27 mouse cellular contexts compared by ENCODE assay signal in the genomic region with DNA sequence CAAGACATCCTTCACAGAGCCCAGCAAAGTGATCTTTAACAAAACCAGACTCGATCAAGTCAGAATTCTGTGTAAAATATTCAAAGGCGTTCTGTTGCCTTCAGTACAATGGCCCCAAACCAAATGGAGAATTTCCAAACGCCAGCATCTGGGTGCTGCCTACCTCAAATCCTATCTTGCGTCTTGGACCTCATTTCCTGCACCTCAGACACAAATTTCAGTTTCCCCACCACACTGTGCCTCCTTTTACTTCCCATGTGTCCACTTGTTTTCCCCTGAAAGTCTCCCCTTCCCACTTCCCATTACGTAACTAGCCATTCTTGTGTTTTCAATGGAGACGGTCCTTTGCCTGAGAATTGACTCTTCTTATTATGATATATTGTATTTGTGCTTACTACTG. TPM values are rescaled to one million over a fixed set of nuclear protein-coding genes. Genes with fewer than 3 reads are reported as not detected.
A peak's percentile ranks its signal among the peaks of the same experiment; 100 is the strongest.
DNase-seq lines count a peak whose midpoint lies in the region; ATAC-seq and TF ChIP-seq lines count a peak whose summit lies in the region.
"Had no signal": no experiment of that assay in that cellular context is flagged by ENCODE, and none has a peak within 500 bp of the region (broad histone marks: within the 10 kb centered on the region; RNA-seq: fewer than 3 reads in every experiment).

No protein-coding gene starts in this region.

- dilution Hi-C loops in CH12.LX (cut with MboI; ENCODE audit: extremely low pct_ligation_motif_present, extremely low pct_unique_long_range_greater_than_20kb, low sequenced_read_pairs) = no loop called here

- 87% methylated on average over 6 of the region's 6 CpGs for WGBS in heart, embryonic 13.5 days
- WGBS in liver, embryonic 13.5 days (ENCODE audit: insufficient replicate concordance) = 83% methylated on average over 6 of the region's 6 CpGs
- 80% methylated on average over 6 of the region's 6 CpGs for WGBS in liver, embryonic 16.5 days (ENCODE audit: insufficient replicate concordance)

- peak overlapping the region; percentile 70; the same call in 1 of the 2 replicates for H3K4me2 ChIP-seq in heart, embryonic 13.5 days
- H3K4me2 ChIP-seq in liver, embryonic 13.5 days = peak overlapping the region; percentile 64
- no peak overlapping the region for H3K4me2 ChIP-seq in CH12.LX (ENCODE audit: insufficient read depth, low read depth, poor library complexity, severe bottlenecking)
- H3K4me2 ChIP-seq in liver, embryonic 16.5 days (ENCODE audit: low read depth, low read length) = peak overlapping the region; percentile 81; the same call in 1 of the 2 replicates

- no peak for ATAC-seq in heart, embryonic 13.5 days (ENCODE audit: extremely low read depth, insufficient number of reproducible peaks, low FRiP score, low TSS enrichment)
- no peak for ATAC-seq in liver, embryonic 13.5 days (ENCODE audit: low read depth)
- no peak for ATAC-seq in liver, embryonic 16.5 days (ENCODE audit: low read depth)

- no peak overlapping the region for H3K27ac ChIP-seq in heart, embryonic 13.5 days (replicated peaks)
- peak overlapping the region; percentile 76 for H3K27ac ChIP-seq in liver, embryonic 13.5 days
- H3K27ac ChIP-seq in CH12.LX (ENCODE audit: insufficient read depth, low read depth) = no peak overlapping the region
- H3K27ac ChIP-seq in liver, embryonic 16.5 days (ENCODE audit: low read length) = 0 out of 2 replicates have a peak overlapping the region, but pooled peaks have one; percentile 83

- in situ Hi-C loops in CH12.LX (cut with MboI; ENCODE audit: low pct_ligation_motif_present, low pct_unique_long_range_greater_than_20kb, low sequenced_read_pairs) = no loop called here

- H3K36me3 ChIP-seq in heart, embryonic 13.5 days = peaks cover 16% of the 10 kb centered on the region
- peaks cover 33% of the 10 kb centered on the region for H3K36me3 ChIP-seq in liver, embryonic 13.5 days
- H3K36me3 ChIP-seq in CH12.LX (replicated peaks in 1 of 2; ENCODE audit: control insufficient read depth in 1 of 2, insufficient read depth in 1 of 2, low read length in 1 of 2) = peaks cover 8 to 35% of the 10 kb centered on the region in 2 experiments
- peaks cover 11% of the 10 kb centered on the region for H3K36me3 ChIP-seq in liver, embryonic 16.5 days (ENCODE audit: control insufficient read depth, insufficient read depth)

- no peak for TF ChIP-seq CTCF in CH12.LX (conservative IDR thresholded peaks at IDR 0.05 in 1 of 2, IDR thresholded peaks at IDR 0.05 in 1 of 2; ENCODE audit: low read depth in 2 of 2, low read length in 2 of 2)

- H3K27me3 ChIP-seq in heart, embryonic 13.5 days (replicated peaks) = no peaks in the 10 kb centered on the region
- H3K27me3 ChIP-seq in liver, embryonic 13.5 days = no peaks in the 10 kb centered on the region
- no peaks in the 10 kb centered on the region for H3K27me3 ChIP-seq in CH12.LX (replicated peaks)
- no peaks in the 10 kb centered on the region for H3K27me3 ChIP-seq in liver, embryonic 16.5 days (ENCODE audit: control insufficient read depth, insufficient read depth, low read depth, low read length)
- H3K27me3 ChIP-seq: heart, embryonic 12.5 days; megakaryocyte, embryonic 14.5 days; neural tube, embryonic 15.5 days; stomach, embryonic 15.5 days had no signal

- no peak overlapping the region for H3K4me3 ChIP-seq in heart, embryonic 13.5 days
- no peak overlapping the region for H3K4me3 ChIP-seq in liver, embryonic 13.5 days (replicated peaks)
- no peak overlapping the region for H3K4me3 ChIP-seq in CH12.LX (replicated peaks in 1 of 3; ENCODE audit: low read depth in 2 of 3, low read length in 2 of 3, poor library complexity in 1 of 3)
- no peak overlapping the region for H3K4me3 ChIP-seq in liver, embryonic 16.5 days (ENCODE audit: low read depth, low read length)

- no peak for TF ChIP-seq EP300 in CH12.LX (IDR thresholded peaks at IDR 0.05; ENCODE audit: low read length)

- H3K4me1 ChIP-seq in heart, embryonic 13.5 days = peaks cover 28% of the 10 kb centered on the region
- H3K4me1 ChIP-seq in liver, embryonic 13.5 days (replicated peaks) = peaks cover 59% of the 10 kb centered on the region
- peaks cover 3 to 37% of the 10 kb centered on the region in 2 experiments; a peak in 3 of 4 replicates for H3K4me1 ChIP-seq in CH12.LX (ENCODE audit: control insufficient read depth in 1 of 2, insufficient read depth in 2 of 2)
- peaks cover 23% of the 10 kb centered on the region for H3K4me1 ChIP-seq in liver, embryonic 16.5 days (ENCODE audit: control insufficient read depth, low read depth, low read length)

- no peak overlapping the region for H3K9ac ChIP-seq in heart, embryonic 13.5 days
- no peak overlapping the region for H3K9ac ChIP-seq in liver, embryonic 13.5 days
- H3K9ac ChIP-seq in CH12.LX (ENCODE audit: insufficient read depth, low read depth) = no peak overlapping the region
- no peak overlapping the region for H3K9ac ChIP-seq in liver, embryonic 16.5 days (ENCODE audit: low read depth, low read length)
- H3K9ac ChIP-seq: forebrain, postnatal 0 days; heart, embryonic 12.5 days; limb, embryonic 12.5 days; midbrain, embryonic 13.5 days; neural tube, embryonic 15.5 days had no signal

- peaks cover 25% of the 10 kb centered on the region for H3K79me2 ChIP-seq in CH12.LX (replicated peaks; ENCODE audit: control insufficient read depth, extremely low read depth, insufficient read depth, poor library complexity, severe bottlenecking)

- no peak for DNase-seq in heart, postnatal 4 days
- no peak for DNase-seq in liver, embryonic 13.5 days
- DNase-seq in liver = no peak
- no peak for DNase-seq in CH12.LX (ENCODE audit: extremely low read depth)
- DNase-seq in retina, postnatal 1 day = no peak
- DNase-seq: adrenal gland, adult 8-10 months; cerebellum, postnatal 10 days; forebrain, postnatal 0 days; gastrocnemius, postnatal 10 days; heart, adult 18-20 months; heart, postnatal 10 days; kidney, adult 8-10 months; kidney, postnatal 14 days; lung, adult 18-20 months; right cerebral cortex, postnatal 25 days had no signal

- no peak for TF ChIP-seq RAD21 in CH12.LX (IDR thresholded peaks at IDR 0.05; ENCODE audit: low read depth, low read length)

- TF ChIP-seq POLR2A in CH12.LX (IDR thresholded peaks at IDR 0.05; ENCODE audit: low read depth, low read length) = no peak

- no peaks in the 10 kb centered on the region for H3K9me3 ChIP-seq in heart, embryonic 13.5 days
- H3K9me3 ChIP-seq in liver, embryonic 13.5 days (replicated peaks) = no peaks in the 10 kb centered on the region
- no peaks in the 10 kb centered on the region for H3K9me3 ChIP-seq in CH12.LX (replicated peaks; ENCODE audit: low read length)
- H3K9me3 ChIP-seq in liver, embryonic 16.5 days (replicated peaks; ENCODE audit: control insufficient read depth, low read length) = no peaks in the 10 kb centered on the region
- H3K9me3 ChIP-seq: embryonic facial prominence, embryonic 13.5 days; forebrain, embryonic 12.5 days; G1E; heart, embryonic 12.5 days; limb, embryonic 12.5 days; megakaryocyte, embryonic 14.5 days; midbrain, embryonic 13.5 days; neural tube, embryonic 15.5 days; stomach, embryonic 15.5 days had no signal

TF ChIP-seq in CH12.LX, 34 proteins besides CTCF, POLR2A, EP300 and RAD21 (continues in another document):
- no peak for TF ChIP-seq POLR2AphosphoS2 (IDR thresholded peaks at IDR 0.05; ENCODE audit: low read depth, low read length)
- TF ChIP-seq IRF4 (IDR thresholded peaks at IDR 0.05; ENCODE audit: low read depth, low read length) = no peak
- no peak for TF ChIP-seq MXI1 (IDR thresholded peaks at IDR 0.05; ENCODE audit: low read depth, low read length)

RNA-seq across cellular contexts. Expression of a gene that starts 1.1 kb away (rescaled TPM):
- polyA plus RNA-seq in heart, embryonic 13.5 days (2015; fragmentation: Nextera tagmentation; extraction: Ambion mirVana) = 14.9 and 16.0 TPM in 2 replicates
- 10 to 100 TPM; 15.4 to 16.3 TPM for total RNA-seq in heart, postnatal 4 days (2021)
- 11.4 and 11.5 TPM in 2 replicates for polyA plus RNA-seq in liver, embryonic 13.5 days (2015; fragmentation: Nextera tagmentation; extraction: Ambion mirVana)
- total RNA-seq in CH12.LX (2012; rRNA removed) (16.5 and 16.6 TPM in 2 replicates), CH12.LX (2014; rRNA removed) (13.6 and 14.0 TPM in 2 replicates)
- polyA plus RNA-seq in CH12.LX (2012; ENCODE audit: insufficient read length, low read depth) = 18.9 and 22.3 TPM in 2 replicates
- polyA plus RNA-seq in liver, embryonic 16.5 days (2015; fragmentation: Nextera tagmentation; extraction: Ambion mirVana) = 10.1 and 12.6 TPM in 2 replicates

RNA-seq across cellular contexts. Expression of a gene that starts 13.6 kb away (rescaled TPM):
- 7.1 TPM in 2 replicates for polyA plus RNA-seq in heart, embryonic 13.5 days (2015; fragmentation: Nextera tagmentation; extraction: Ambion mirVana)
- 10 to 100 TPM; 16.3 to 16.5 TPM for total RNA-seq in heart, postnatal 4 days (2021)
- polyA plus RNA-seq in liver, embryonic 13.5 days (2015; fragmentation: Nextera tagmentation; extraction: Ambion mirVana) = 6.4 and 8.2 TPM in 2 replicates
- total RNA-seq in CH12.LX (2012; rRNA removed) (7.2 TPM in 2 replicates), CH12.LX (2014; rRNA removed) (2.5 and 2.9 TPM in 2 replicates)
- polyA plus RNA-seq in CH12.LX (2012; ENCODE audit: insufficient read length, low read depth) = 7.3 and 8.6 TPM in 2 replicates
- polyA plus RNA-seq in liver, embryonic 16.5 days (2015; fragmentation: Nextera tagmentation; extraction: Ambion mirVana) = 7.8 and 9.1 TPM in 2 replicates

RNA-seq across cellular contexts. Expression of a gene that starts 18.1 kb away (rescaled TPM):
- polyA plus RNA-seq in heart, embryonic 13.5 days (2015; fragmentation: Nextera tagmentation; extraction: Ambion mirVana) = 2.1 and 3.5 TPM in 2 replicates
- total RNA-seq in heart, postnatal 4 days (2021) = 1 to 10 TPM; 1.2 to 1.5 TPM
- 11.1 and 13.0 TPM in 2 replicates for polyA plus RNA-seq in liver, embryonic 13.5 days (2015; fragmentation: Nextera tagmentation; extraction: Ambion mirVana)
- total RNA-seq in CH12.LX (2012; rRNA removed) = 0.38 and 0.72 TPM in 2 replicates
- 0.23 TPM in 2 replicates for total RNA-seq in CH12.LX (2014; rRNA removed)
- 0.82 and 1.1 TPM in 2 replicates for polyA plus RNA-seq in CH12.LX (2012; ENCODE audit: insufficient read length, low read depth)
- 16.0 and 17.9 TPM in 2 replicates for polyA plus RNA-seq in liver, embryonic 16.5 days (2015; fragmentation: Nextera tagmentation; extraction: Ambion mirVana)
- total RNA-seq: monocyte, adult 5-6 weeks had no signal

RNA-seq across cellular contexts. Expression of a gene that starts 19.3 kb away (rescaled TPM):
- polyA plus RNA-seq in heart, embryonic 13.5 days (2015; fragmentation: Nextera tagmentation; extraction: Ambion mirVana) = 33.4 and 34.4 TPM in 2 replicates
- 10 to 100 TPM; 24.1 to 25.0 TPM for total RNA-seq in heart, postnatal 4 days (2021)
- 20.7 and 23.0 TPM in 2 replicates for polyA plus RNA-seq in liver, embryonic 13.5 days (2015; fragmentation: Nextera tagmentation; extraction: Ambion mirVana)
- total RNA-seq in CH12.LX (2012; rRNA removed) (15.8 and 16.2 TPM in 2 replicates), CH12.LX (2014; rRNA removed) (6.4 and 8.5 TPM in 2 replicates)
- polyA plus RNA-seq in CH12.LX (2012; ENCODE audit: insufficient read length, low read depth) = 31.5 and 41.7 TPM in 2 replicates
- 17.5 and 20.1 TPM in 2 replicates for polyA plus RNA-seq in liver, embryonic 16.5 days (2015; fragmentation: Nextera tagmentation; extraction: Ambion mirVana)

RNA-seq across cellular contexts. Expression of a gene that starts 28.0 kb away (rescaled TPM):
- polyA plus RNA-seq in heart, embryonic 13.5 days (2015; fragmentation: Nextera tagmentation; extraction: Ambion mirVana) = 196 and 199 TPM in 2 replicates
- total RNA-seq in heart, postnatal 4 days (2021) = 100 to 1,000 TPM; 157 to 164 TPM
- polyA plus RNA-seq in liver, embryonic 13.5 days (2015; fragmentation: Nextera tagmentation; extraction: Ambion mirVana) = 208 and 210 TPM in 2 replicates
- total RNA-seq in CH12.LX (2012; rRNA removed) (488 and 589 TPM in 2 replicates), CH12.LX (2014; rRNA removed) (32.5 and 36.3 TPM in 2 replicates)
- polyA plus RNA-seq in CH12.LX (2012; ENCODE audit: insufficient read length, low read depth) = 39.5 and 56.6 TPM in 2 replicates
- polyA plus RNA-seq in liver, embryonic 16.5 days (2015; fragmentation: Nextera tagmentation; extraction: Ambion mirVana) = 191 and 216 TPM in 2 replicates

Comparison
In these comparisons a context has a peak if more than half of its experiments do, and no peak if none do; other contexts are left out.
1. H3K27ac ChIP-seq: peak in liver, embryonic 13.5 days (single experiment) and liver, embryonic 16.5 days (single experiment); none in heart, embryonic 13.5 days (single experiment) and CH12.LX (single experiment).